In genomic region chr10:50593371-50593770, GRCm38 (mm10) we compare ENCODE assay signal across 8 mouse cellular contexts. TPM values are rescaled to one million over a fixed set of nuclear protein-coding genes. Genes with fewer than 3 reads are reported as not detected.
DNase-seq lines count a peak whose midpoint lies in the region; ATAC-seq and TF ChIP-seq lines count a peak whose summit lies in the region.

No protein-coding gene starts in this region.

- H3K4me2 ChIP-seq in limb, embryonic 13.5 days (replicated peaks), result peak overlapping the region; percentile 66

- H3K27me3 ChIP-seq in cerebellum, adult 2 months (ENCODE audit: control insufficient read depth, insufficient read depth, low read length), result no peaks in the 10 kb centered on the region
- H3K27me3 ChIP-seq in testis, adult 2 months (ENCODE audit: control insufficient read depth, insufficient read depth, low read length), result no peaks in the 10 kb centered on the region
- H3K27me3 ChIP-seq in limb, embryonic 13.5 days, result no peaks in the 10 kb centered on the region

- no peak overlapping the region for H3K27ac ChIP-seq in cerebellum, adult 2 months (ENCODE audit: insufficient read depth, low read length)
- no peak overlapping the region for H3K27ac ChIP-seq in testis, adult 2 months (ENCODE audit: control insufficient read depth, insufficient read depth, low read depth, low read length)
- no peak overlapping the region for H3K27ac ChIP-seq in limb, embryonic 13.5 days

- DNase-seq in cerebellum, adult 2 months, result no peak
- DNase-seq in cerebellum, postnatal 4 days (ENCODE audit: low spot score in 2 of 2), result no peak
- DNase-seq in testis, postnatal 14 days (ENCODE audit: low spot score), result no peak
- no peak for DNase-seq in gastrocnemius, adult 8-10 months (ENCODE audit: low spot score in 2 of 2)
- no peak for DNase-seq in spleen, postnatal 36 days (ENCODE audit: low spot score in 2 of 2)

- 66% methylated on average over 12 of the region's 12 CpGs for WGBS in cerebellum, adult 2 months
- 77% methylated on average over 12 of the region's 12 CpGs for WGBS in limb, embryonic 13.5 days

- no peak for ATAC-seq in limb, embryonic 13.5 days (ENCODE audit: low FRiP score, low read depth)
- no peak for ATAC-seq in frontal cortex, adult (ENCODE audit: low TSS enrichment)

- TF ChIP-seq POLR2A in cerebellum, adult 2 months (IDR thresholded peaks at IDR 0.05; ENCODE audit: borderline replicate concordance, insufficient read depth, low read length), result no peak
- no peak for TF ChIP-seq POLR2A in testis, adult 2 months (IDR thresholded peaks at IDR 0.05; ENCODE audit: control insufficient read depth, low read depth, low read length)

- peak overlapping the region; percentile 79 for H3K9ac ChIP-seq in limb, embryonic 13.5 days

- no peaks in the 10 kb centered on the region for H3K9me3 ChIP-seq in limb, embryonic 13.5 days

- TF ChIP-seq CTCF in cerebellum, adult 2 months (IDR thresholded peaks at IDR 0.05; ENCODE audit: borderline replicate concordance, insufficient read depth, low read depth, low read length), result no peak
- TF ChIP-seq CTCF in testis, adult 2 months (IDR thresholded peaks at IDR 0.05; ENCODE audit: control insufficient read depth, insufficient read depth, insufficient replicate concordance, low read depth, low read length), result no peak

- no peaks in the 10 kb centered on the region for H3K4me1 ChIP-seq in cerebellum, adult 2 months (ENCODE audit: control insufficient read depth, insufficient read depth, low read length)
- no peaks in the 10 kb centered on the region for H3K4me1 ChIP-seq in testis, adult 2 months (ENCODE audit: control insufficient read depth, insufficient read depth, low read length)
- H3K4me1 ChIP-seq in limb, embryonic 13.5 days, result peaks cover 4% of the 10 kb centered on the region; the same call in 1 of the 2 replicates

- H3K4me3 ChIP-seq in cerebellum, adult 2 months (replicated peaks; ENCODE audit: insufficient read depth, low read depth, low read length), result peak overlapping the region; percentile 94
- peak overlapping the region; percentile 75 for H3K4me3 ChIP-seq in testis, adult 2 months (ENCODE audit: control insufficient read depth, low read depth, low read length)
- H3K4me3 ChIP-seq in limb, embryonic 13.5 days, result peak overlapping the region; percentile 78

- no peaks in the 10 kb centered on the region for H3K36me3 ChIP-seq in testis, adult 2 months (ENCODE audit: control insufficient read depth, insufficient read depth, low read length)
- no peaks in the 10 kb centered on the region for H3K36me3 ChIP-seq in limb, embryonic 13.5 days

RNA-seq across cellular contexts. Expression of gene Ascc3, which starts 0.9 kb away (rescaled TPM):
- polyA plus RNA-seq in cerebellum, adult 2 months (2012; rRNA removed), result 16.1 and 18.0 TPM in 2 replicates
- 21.7 and 23.4 TPM in 2 replicates for polyA plus RNA-seq in testis, adult 2 months (2012; rRNA removed)
- polyA plus RNA-seq in limb, embryonic 13.5 days (2015; fragmentation: Nextera tagmentation; extraction: Ambion mirVana), result 20.7 and 23.0 TPM in 2 replicates
- 10 to 100 TPM; 11.9 to 17.4 (median 14.4) TPM for total RNA-seq in gastrocnemius, adult 8-10 months (2022)
